Mouse (Mus musculus) neural tube, embryonic 12.5 days (tissue): Measurements from ENCODE around the gene Wfdc6a. TPM values are rescaled to one million over a fixed set of nuclear protein-coding genes. Genes with fewer than 3 reads are reported as not detected.
"Not testable (repeated sequence)": the region's sequence is repeated elsewhere in the genome, so short reads cannot be mapped to it uniquely, and the experiment has no call there.

Experiments
- ATAC-seq: fragments of 200-750 bp; cut with Nextera tagmentation; 2 replicates; pipeline ENCODE4 v1.8.0; 2017; ENCODE audit warnings: low read depth, mild to moderate bottlenecking, moderate TSS enrichment, moderate library complexity; ENCODE audit not compliant: low FRiP score
- H3K27ac ChIP-seq: fragments of 300-500 bp; sonication (generic); 2 replicates; pipeline ENCODE4 v1.5.1; 2016
- H3K27me3 ChIP-seq: fragments of 300-500 bp; sonication (generic); replicated peaks from 2 replicates; pipeline ENCODE4 v1.6.1; 2016; ENCODE audit warnings: mild to moderate bottlenecking
- H3K36me3 ChIP-seq: fragments of 300-500 bp; sonication (generic); 2 replicates; pipeline ENCODE4 v1.6.1; 2016; ENCODE audit warnings: mild to moderate bottlenecking
- H3K4me1 ChIP-seq: fragments of 300-500 bp; sonication (generic); 2 replicates; pipeline ENCODE4 v1.6.1; 2016
- H3K4me2 ChIP-seq: fragments of 300-500 bp; sonication (generic); replicated peaks from 2 replicates; pipeline ENCODE4 v1.6.1; 2016; ENCODE audit warnings: mild to moderate bottlenecking
- H3K4me3 ChIP-seq: fragments of 300-500 bp; sonication (generic); 2 replicates; pipeline ENCODE4 v1.5.1; 2016
- H3K9ac ChIP-seq: fragments of 300-500 bp; sonication (generic); 2 replicates; pipeline ENCODE4 v1.6.1; 2016; ENCODE audit warnings: mild to moderate bottlenecking
- H3K9me3 ChIP-seq: fragments of 300-500 bp; sonication (generic); 2 replicates; pipeline ENCODE4 v1.6.1; 2016; ENCODE audit warnings: mild to moderate bottlenecking
- WGBS: fragments of 180-500 bp; shearing (Covaris S2); methylation state at CpG from one replicate; pipeline ENCODE4 v1.1.7; 2016; 5-methylcytosine and 5-hydroxymethylcytosine counted together
- polyA plus RNA-seq: library from polyadenylated mRNA; unstranded; fragments of >200 nt; fragmentation: Nextera tagmentation; extraction: Ambion mirVana; gene quantifications from 2 replicates; pipeline ENCODE4 v1.2.1, GENCODE M21; 2016

Gene Wfdc6a
- not detected in 2 replicates for polyA plus RNA-seq

DNA sequence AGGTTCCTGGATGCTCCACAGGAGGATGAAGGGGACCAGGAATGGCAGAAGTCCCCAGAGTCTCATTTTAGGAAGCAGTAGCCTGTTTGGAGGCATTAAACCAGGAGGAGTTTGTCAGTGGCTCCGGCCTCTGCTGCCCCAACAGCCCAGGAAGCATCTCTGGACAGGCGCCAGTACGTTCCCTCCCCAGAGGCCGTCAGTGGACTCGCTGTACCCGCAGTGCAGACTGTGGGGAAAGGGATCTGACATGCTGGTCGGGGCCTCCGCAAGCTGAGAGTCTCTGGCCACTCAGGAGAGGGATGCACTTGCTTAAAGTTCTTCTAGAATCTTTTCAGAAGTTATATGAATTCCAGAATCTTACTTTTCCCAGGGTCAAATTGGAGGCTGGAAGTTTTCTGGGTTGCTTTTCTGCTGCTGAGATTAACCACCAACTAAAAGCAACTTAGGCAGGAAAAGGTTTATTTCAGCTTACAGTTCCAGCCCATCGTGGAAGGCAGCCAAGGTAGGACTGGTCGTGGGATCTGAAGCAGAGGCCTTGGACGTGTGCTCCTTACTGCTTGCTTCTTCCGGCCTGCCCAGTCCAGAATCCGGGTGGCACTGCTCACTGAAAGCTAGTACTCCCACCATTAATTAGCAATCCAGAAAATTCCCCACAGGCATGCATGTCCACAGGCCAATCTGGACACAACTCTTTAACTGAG is at the start of gene Wfdc6a:
Gene Wfdc6a, minus strand, starts transcription at position 423 of the 701 bp plus-strand sequence.
- 82% methylated on average over 13 of the region's 13 CpGs for WGBS
- H3K36me3 ChIP-seq, ATAC-seq, H3K4me3 ChIP-seq, H3K9me3 ChIP-seq, H3K27ac ChIP-seq, H3K9ac ChIP-seq, H3K27me3 ChIP-seq, H3K4me1 ChIP-seq, H3K4me2 ChIP-seq: not testable (repeated sequence)

DNA sequence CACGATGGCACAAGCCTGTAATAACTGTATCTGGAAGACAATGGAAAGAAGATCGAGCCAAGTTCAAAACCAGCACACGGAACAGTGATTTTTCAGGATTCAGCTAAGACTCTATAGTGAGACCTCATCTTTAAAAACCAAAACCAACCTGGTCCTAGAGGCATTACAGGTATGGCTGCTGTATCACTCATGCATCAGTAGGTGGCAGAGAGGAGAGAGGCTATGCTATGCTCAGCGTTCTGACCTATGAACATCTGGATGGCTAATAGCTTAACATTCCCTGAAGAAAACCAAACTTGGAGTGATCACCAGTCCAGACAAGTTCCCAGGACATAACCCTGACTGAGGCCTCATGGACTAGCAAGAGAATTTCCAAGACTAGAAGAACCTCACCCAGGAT is 36.5 kb upstream of the Wfdc6a start:
- no peak for ATAC-seq
- 86% methylated on average over 4 of the region's 4 CpGs for WGBS
- Histone ChIP-seq H3K36me3 (no peaks in the 10 kb centered on the region), H3K4me1 (no peaks in the 10 kb centered on the region), H3K27ac (no peak overlapping the region), H3K9ac (no peak overlapping the region), H3K9me3 (no peaks in the 10 kb centered on the region), H3K27me3 (no peaks in the 10 kb centered on the region), H3K4me3 (no peak overlapping the region), H3K4me2 (no peak overlapping the region)

DNA sequence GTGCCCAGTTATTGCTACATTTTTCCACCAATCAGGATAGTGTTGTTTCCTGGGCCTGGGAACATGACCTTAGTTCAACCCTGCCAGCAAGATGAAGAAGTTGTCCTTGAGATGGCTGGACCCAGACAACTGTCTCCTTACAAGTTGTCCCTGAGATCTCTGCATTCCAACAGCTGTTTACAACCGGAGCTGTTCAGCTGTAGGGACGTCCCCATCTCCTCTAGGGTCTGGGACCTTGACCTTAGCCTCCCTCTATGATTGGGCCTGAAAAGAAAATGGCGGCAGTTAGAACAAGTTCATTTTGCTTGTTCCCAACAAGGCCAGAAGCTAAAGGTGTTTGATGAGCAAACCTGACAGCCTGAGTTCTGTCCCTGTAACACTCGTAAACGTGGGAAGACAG is 33.8 kb upstream of the Wfdc6a start:
- H3K27me3 ChIP-seq, result no peaks in the 10 kb centered on the region
- 77% methylated on average over 5 of the region's 5 CpGs for WGBS
- no peak overlapping the region for H3K9ac ChIP-seq
- H3K4me3 ChIP-seq, result no peak overlapping the region
- H3K4me2 ChIP-seq, result no peak overlapping the region
- H3K27ac ChIP-seq, result no peak overlapping the region
- H3K9me3 ChIP-seq, result no peaks in the 10 kb centered on the region
- ATAC-seq, result no peak
- H3K4me1 ChIP-seq, result no peaks in the 10 kb centered on the region
- no peaks in the 10 kb centered on the region for H3K36me3 ChIP-seq

DNA sequence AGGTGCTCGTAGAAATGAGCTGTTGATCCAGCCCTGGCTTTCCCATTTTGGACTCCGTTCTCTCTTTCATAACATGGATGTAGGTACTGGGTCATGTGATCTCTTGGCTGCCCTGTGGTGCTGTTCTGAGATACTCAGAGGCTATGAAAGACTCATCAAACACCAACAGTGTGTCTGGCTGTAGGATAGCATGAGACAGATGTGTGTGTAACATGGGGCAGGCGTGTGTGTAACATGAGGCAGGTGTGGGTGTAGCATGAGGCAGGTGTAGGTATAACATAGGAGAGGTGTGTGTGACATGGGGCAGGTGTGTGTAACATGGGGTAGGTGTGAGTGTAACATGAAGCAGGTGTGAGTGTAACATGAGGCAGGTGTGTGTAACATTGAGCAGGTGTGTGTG is 30.1 kb upstream of the Wfdc6a start:
- no peak for ATAC-seq
- Histone ChIP-seq H3K4me2 (no peak overlapping the region), H3K9me3 (no peaks in the 10 kb centered on the region), H3K36me3 (no peaks in the 10 kb centered on the region), H3K27me3 (no peaks in the 10 kb centered on the region), H3K9ac (no peak overlapping the region), H3K27ac (no peak overlapping the region), H3K4me3 (no peak overlapping the region), H3K4me1 (no peaks in the 10 kb centered on the region)
- 92% methylated on average over 3 of the region's 3 CpGs for WGBS

DNA sequence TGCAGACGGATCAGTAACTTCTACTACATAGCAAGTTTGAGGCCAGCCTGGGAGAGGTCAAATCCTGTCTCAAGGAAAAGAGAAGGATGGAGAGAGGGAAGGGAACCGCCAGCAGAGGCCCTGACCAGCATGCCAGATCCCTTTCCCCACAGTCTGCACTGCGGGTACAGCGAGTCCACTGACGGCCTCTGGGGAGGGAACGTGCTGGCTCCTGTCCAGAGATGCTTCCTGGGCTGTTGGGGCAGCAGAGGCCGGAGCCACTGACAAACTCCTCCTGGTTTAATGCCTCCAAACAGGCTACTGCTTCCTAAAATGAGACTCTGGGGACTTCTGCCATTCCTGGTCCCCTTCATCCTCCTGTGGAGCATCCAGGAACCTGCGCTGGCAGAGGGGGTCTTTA is 28.2 kb upstream of the Wfdc6a start, which contains the start of the genes Wfdc6b and Wfdc8:
Gene Wfdc6b, plus strand, starts transcription at position 52 of the 400 bp plus-strand sequence.
Gene Wfdc8, minus strand, starts transcription at position 156 of the 400 bp plus-strand sequence.
- H3K4me3 ChIP-seq, ATAC-seq, H3K9me3 ChIP-seq, H3K4me1 ChIP-seq, H3K9ac ChIP-seq, H3K4me2 ChIP-seq, H3K27ac ChIP-seq, H3K27me3 ChIP-seq, H3K36me3 ChIP-seq: not testable (repeated sequence)
- WGBS, result 80% methylated on average over 8 of the region's 8 CpGs

DNA sequence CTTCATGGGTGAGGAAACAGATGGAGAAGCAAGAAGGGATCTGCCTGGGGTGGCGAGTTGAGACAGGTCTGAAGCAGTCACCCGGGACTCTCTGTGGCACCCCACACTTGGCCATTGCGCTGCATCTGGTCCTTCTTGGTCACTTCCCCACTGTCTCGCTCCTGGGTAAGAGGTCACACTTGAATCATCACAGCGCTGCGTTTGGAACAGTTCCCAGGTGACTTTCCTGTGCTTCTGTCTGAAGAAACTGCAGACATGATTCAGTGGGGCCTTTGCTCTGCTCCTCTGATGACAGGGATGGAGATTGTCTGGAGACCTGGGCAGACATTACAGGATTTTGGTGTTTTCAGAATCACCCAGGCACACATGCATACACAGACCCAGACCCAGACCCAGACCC is 23.5 kb upstream of the Wfdc6a start:
- Histone ChIP-seq H3K4me2 (no peak overlapping the region), H3K27me3 (no peaks in the 10 kb centered on the region), H3K36me3 (no peaks in the 10 kb centered on the region), H3K9me3 (no peaks in the 10 kb centered on the region; the same call in 1 of the 2 replicates), H3K27ac (no peak overlapping the region), H3K9ac (no peak overlapping the region), H3K4me1 (no peaks in the 10 kb centered on the region), H3K4me3 (no peak overlapping the region)
- ATAC-seq, result no peak
- WGBS, result 82% methylated on average over 6 of the region's 6 CpGs

DNA sequence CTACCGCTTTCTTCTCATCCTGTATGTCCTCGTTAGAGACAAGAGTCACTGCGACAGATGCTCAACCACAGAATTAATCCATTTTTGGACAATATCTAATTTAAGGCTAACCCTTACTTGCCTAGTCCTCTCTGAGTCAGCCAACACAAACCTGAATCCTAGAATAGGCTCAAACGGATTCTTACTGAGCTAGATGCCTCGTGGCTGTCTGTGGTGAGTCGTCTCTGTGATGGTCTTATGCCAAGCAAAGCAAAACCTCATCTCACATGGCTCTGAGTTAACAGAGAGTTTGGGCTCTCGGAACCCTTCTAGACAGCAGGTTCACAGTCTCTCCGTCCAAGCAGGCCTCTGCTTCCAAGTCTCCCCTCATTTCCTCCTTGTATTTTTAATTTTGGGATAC is 19.2 kb upstream of the Wfdc6a start:
- Histone ChIP-seq H3K4me3 (no peak overlapping the region), H3K9me3 (peaks cover 4% of the 10 kb centered on the region), H3K4me2 (no peak overlapping the region), H3K36me3 (no peaks in the 10 kb centered on the region), H3K27me3 (no peaks in the 10 kb centered on the region), H3K27ac (no peak overlapping the region), H3K4me1 (no peaks in the 10 kb centered on the region), H3K9ac (no peak overlapping the region)
- 92% methylated on average over 8 of the region's 8 CpGs for WGBS
- no peak for ATAC-seq

DNA sequence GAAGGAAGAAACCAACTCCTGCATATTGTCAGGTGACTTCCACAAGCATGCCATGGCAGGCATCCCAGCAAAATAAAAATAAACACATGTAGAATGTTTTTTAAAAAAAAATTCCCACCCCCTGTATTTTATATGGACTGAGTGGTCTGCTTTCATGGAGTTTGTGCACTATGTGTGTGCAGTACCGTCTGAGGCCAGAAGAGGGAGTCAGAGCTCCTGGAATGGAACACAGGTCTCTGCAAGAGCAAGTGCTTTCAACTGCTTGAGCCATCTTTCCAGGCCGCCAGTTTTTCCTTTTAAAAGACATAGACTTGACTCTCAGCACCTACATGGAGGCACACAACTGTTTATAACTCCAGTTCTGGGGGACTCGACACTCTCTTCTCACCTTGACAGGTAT is 18.2 kb upstream of the Wfdc6a start:
- H3K27ac ChIP-seq, result no peak overlapping the region
- ATAC-seq, result no peak
- H3K4me2 ChIP-seq, result no peak overlapping the region
- H3K27me3 ChIP-seq, result no peaks in the 10 kb centered on the region
- 92% methylated on average over 3 of the region's 3 CpGs for WGBS
- no peaks in the 10 kb centered on the region for H3K36me3 ChIP-seq
- H3K4me1 ChIP-seq, result no peaks in the 10 kb centered on the region
- no peak overlapping the region for H3K4me3 ChIP-seq
- no peak overlapping the region for H3K9ac ChIP-seq
- peaks cover 4% of the 10 kb centered on the region for H3K9me3 ChIP-seq

DNA sequence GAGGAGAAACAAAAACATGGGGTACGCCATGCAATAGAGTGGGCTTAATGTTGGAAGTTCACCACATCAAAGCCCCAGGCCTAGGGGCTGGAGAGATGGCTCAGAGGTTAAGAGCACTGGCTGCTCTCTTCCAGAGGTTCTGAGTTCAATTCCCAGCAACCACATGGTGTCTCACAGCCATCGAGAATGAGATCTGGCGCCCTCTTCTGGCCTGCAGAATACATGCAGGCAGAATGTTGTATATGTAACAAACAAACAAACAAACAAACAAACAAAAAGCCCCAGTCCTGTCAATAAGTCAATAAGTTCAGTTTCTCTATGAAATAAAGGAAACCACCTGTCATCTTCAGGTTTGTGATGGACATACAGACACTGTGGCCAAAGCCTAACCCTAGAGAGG is 14.9 kb upstream of the Wfdc6a start:
- H3K9ac ChIP-seq, result no peak overlapping the region
- H3K4me3 ChIP-seq, result no peak overlapping the region
- H3K27me3 ChIP-seq, result no peaks in the 10 kb centered on the region
- 64% methylated on average over 3 of the region's 3 CpGs for WGBS
- ATAC-seq, result no peak
- H3K4me1 ChIP-seq, result no peaks in the 10 kb centered on the region
- peaks cover 4% of the 10 kb centered on the region for H3K9me3 ChIP-seq
- H3K4me2 ChIP-seq, result no peak overlapping the region
- no peak overlapping the region for H3K27ac ChIP-seq
- no peaks in the 10 kb centered on the region for H3K36me3 ChIP-seq

DNA sequence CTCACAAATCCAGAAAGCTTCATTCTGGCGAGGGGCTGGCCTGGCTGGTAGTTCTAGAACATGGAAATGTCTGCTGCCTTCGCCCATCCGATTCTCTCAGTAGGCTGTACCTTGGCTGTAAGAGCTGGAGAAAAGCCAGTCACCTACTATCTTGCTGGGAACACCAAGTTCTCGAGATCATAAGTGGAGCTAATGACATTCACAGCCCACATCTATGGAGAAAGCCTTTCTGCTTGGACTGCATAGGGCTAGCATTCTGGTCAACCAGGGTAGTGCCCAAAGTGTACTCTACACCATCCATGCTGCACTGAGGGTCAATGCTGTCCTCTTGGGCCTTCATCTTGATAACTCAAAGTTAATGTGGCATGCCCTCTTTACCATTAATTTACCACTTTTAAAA is 8.2 kb upstream of the Wfdc6a start, which contains the start of gene Eppin:
Gene Eppin, minus strand, starts transcription at position 101 of the 400 bp plus-strand sequence.
- no peak for ATAC-seq
- no peak within 1 kb of the TSS for H3K27ac ChIP-seq
- no peaks in the 10 kb centered on the region for H3K27me3 ChIP-seq
- H3K4me3 ChIP-seq, result no peak within 1 kb of the TSS
- no peak within 1 kb of the TSS for H3K4me2 ChIP-seq
- no peaks in the 10 kb centered on the region for H3K36me3 ChIP-seq
- 0 out of 2 replicates have a peak, but pooled peaks cover 7% of the 10 kb centered on the region for H3K4me1 ChIP-seq
- H3K9me3 ChIP-seq, result no peaks in the 10 kb centered on the region
- 80% methylated on average over 4 of the region's 4 CpGs for WGBS
- H3K9ac ChIP-seq, result no peak within 1 kb of the TSS

DNA sequence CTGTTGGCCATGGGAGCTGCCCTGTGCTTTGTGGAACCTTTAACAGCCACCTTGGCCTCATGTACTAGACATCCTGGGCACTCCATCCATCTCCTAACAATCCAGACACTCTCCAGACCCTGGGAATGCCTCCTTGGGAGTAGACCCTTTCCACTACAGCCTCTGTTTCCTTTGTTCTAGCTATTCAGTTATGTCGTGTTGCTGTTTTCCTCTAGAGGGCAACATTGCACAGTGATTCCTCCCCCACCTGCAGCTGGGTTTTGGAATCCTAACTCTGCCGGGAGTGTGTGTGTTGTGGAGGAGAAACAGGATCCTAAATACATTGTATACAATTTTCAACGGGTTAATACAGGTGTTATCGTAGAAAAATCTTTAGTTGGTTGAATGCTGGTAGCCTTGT is 6.8 kb upstream of the Wfdc6a start:
- Histone ChIP-seq H3K4me2 (no peak overlapping the region), H3K27me3 (no peaks in the 10 kb centered on the region), H3K4me1 (0 out of 2 replicates have a peak, but pooled peaks cover 7% of the 10 kb centered on the region), H3K27ac (no peak overlapping the region), H3K9me3 (no peaks in the 10 kb centered on the region), H3K4me3 (no peak overlapping the region), H3K36me3 (no peaks in the 10 kb centered on the region), H3K9ac (no peak overlapping the region)
- WGBS, result 11% methylated on average over 4 of the region's 4 CpGs
- no peak; the same call in 1 of the 2 replicates for ATAC-seq

DNA sequence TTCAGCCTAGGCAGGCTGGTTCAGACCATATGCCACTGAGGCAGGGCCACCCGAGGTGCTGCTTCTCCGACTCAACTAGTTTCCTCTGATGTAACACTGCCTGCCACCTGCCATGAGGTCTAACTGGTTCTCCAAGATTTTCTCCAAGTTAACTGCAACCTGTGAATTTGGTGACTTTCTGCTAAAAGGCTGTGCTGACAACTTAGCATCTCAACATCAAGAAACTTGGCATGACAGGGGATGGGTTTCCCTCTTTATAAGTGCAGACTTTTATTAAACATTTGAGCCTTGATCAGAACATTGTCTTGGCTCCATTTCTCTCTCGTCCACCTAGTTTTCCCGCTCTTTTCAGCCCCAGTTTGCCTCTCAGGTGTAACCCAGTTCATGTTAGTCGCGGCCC is 11.9 kb downstream of the Wfdc6a start, which contains the start of gene Spint3:
Gene Spint3, minus strand, starts transcription at position 101 of the 400 bp plus-strand sequence.
- not testable (repeated sequence) for H3K4me1 ChIP-seq, H3K27ac ChIP-seq, ATAC-seq, H3K9ac ChIP-seq, H3K36me3 ChIP-seq, H3K9me3 ChIP-seq, H3K4me2 ChIP-seq, H3K27me3 ChIP-seq, H3K4me3 ChIP-seq
- 85% methylated on average over 6 of the region's 6 CpGs for WGBS

DNA sequence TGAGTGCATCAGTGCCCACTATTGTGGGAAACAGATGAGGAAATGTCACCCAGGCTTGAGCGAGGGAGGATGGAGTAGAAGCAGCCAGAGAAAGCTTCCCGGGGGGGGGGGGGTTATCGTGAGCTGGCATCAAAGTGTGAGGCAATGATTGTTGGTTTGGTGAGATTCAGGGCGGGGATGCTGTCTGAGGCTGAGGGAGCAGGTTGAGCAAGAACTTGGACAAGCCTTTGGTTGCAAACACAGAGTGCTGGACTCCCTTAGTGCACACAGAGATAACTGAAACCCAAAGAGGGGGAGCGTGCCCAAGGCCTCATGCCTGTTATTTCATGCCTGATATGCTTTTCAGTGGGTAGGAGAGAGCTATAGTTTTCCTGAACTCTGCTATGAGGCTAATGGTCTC is 17.8 kb downstream of the Wfdc6a start:
- Histone ChIP-seq H3K27me3 (peaks cover 14% of the 10 kb centered on the region), H3K9me3 (no peaks in the 10 kb centered on the region), H3K27ac (no peak overlapping the region), H3K4me3 (no peak overlapping the region), H3K36me3 (no peaks in the 10 kb centered on the region), H3K9ac (no peak overlapping the region), H3K4me1 (peaks cover 13% of the 10 kb centered on the region), H3K4me2 (no peak overlapping the region)
- WGBS, result 91% methylated on average over 5 of the region's 5 CpGs
- ATAC-seq, result no peak
